Mouse (Mus musculus) mature B cell (primary cell): ENCODE results near the gene Olfr305.
"Not testable (repeated sequence)": the region's sequence is repeated elsewhere in the genome, so short reads cannot be mapped to it uniquely, and the experiment has no call there.

Source experiments
- in situ Hi-C: fragments of 300-500 bp; cut with MboI; formaldehyde crosslinking; loops from 2 replicates; pipeline ENCODE4 v1.14.3; 2019

Olfr305 gene

GRCm38 (mm10) chr7:86366828-86367227 is at the start of gene Olfr305:
TSS of gene Olfr305 (minus strand) at chr7:86366928.
- in situ Hi-C loops = no loop called here

GRCm38 (mm10) chr7:86403546-86403945 is 36.8 kb upstream of the Olfr305 start, which contains the start of gene Olfr301:
TSS of gene Olfr301 (plus strand) at chr7:86403846.
- in situ Hi-C loops = no loop called here

- in situ Hi-C loops = no loop called here
Observed at GRCm38 (mm10) chr7:86397689-86398088, 31.0 kb upstream of the Olfr305 start, which contains the start of gene Olfr303. TSS of gene Olfr303 (minus strand) at chr7:86397789.

GRCm38 (mm10) chr7:86386558-86386957 is 19.8 kb upstream of the Olfr305 start, which contains the start of gene Olfr304:
TSS of gene Olfr304 (minus strand) at chr7:86386658.
- in situ Hi-C loops = no loop called here

GRCm38 (mm10) chr7:86385769-86386168 is 19.0 kb upstream of the Olfr305 start:
- in situ Hi-C loops = no loop called here

- in situ Hi-C loops = not testable (repeated sequence)
Observed at GRCm38 (mm10) chr7:86346296-86346695, 20.4 kb downstream of the Olfr305 start.

GRCm38 (mm10) chr7:86344253-86344652 is 22.5 kb downstream of the Olfr305 start:
- in situ Hi-C loops = no loop called here

GRCm38 (mm10) chr7:86342881-86343565 is 23.7 kb downstream of the Olfr305 start:
- in situ Hi-C loops = no loop called here

- in situ Hi-C loops = no loop called here
Observed at GRCm38 (mm10) chr7:86337486-86337885, 29.2 kb downstream of the Olfr305 start, which contains the start of gene Olfr307. TSS of gene Olfr307 (minus strand) at chr7:86337586.

GRCm38 (mm10) chr7:86325530-86325929 is 41.2 kb downstream of the Olfr305 start, which contains the start of gene Olfr308:
TSS of gene Olfr308 (minus strand) at chr7:86325630.
- in situ Hi-C loops = no loop called here

- in situ Hi-C loops = no loop called here
Observed at GRCm38 (mm10) chr7:86321323-86321722, 45.4 kb downstream of the Olfr305 start.

- in situ Hi-C loops = no loop called here
Observed at GRCm38 (mm10) chr7:86313608-86314007, 53.1 kb downstream of the Olfr305 start, which contains the start of gene Olfr309. TSS of gene Olfr309 (minus strand) at chr7:86313708.
